Mouse (Mus musculus): ENCODE results near the gene Gpatch8. TPM values are rescaled to one million over a fixed set of nuclear protein-coding genes. Genes with fewer than 3 reads are reported as not detected.

Gene Gpatch8
- total and polyA plus RNA-seq, 3 experiments: 11.5 to 24.7 (median 16.6) TPM

DNA sequence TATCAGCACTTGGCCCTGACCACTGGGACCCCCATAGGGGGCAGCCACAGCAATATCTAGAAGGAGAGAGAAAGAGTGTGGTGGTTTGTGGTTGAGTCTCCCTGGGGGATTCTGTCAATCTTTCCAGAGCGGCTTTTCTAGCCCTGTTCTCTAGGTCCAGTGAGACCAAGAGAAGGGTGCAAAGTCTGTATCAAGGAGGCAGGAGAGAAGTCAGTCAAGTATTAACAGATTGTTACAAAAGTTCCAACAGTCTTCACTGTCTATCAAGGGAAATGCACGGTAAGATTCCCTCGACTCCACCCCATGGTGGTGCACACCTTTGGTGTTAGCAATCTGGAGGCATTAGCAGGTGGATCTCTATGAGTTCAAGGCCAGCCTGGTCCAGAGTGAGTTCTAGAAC is 94.4 kb downstream of the Gpatch8 start (continued):
- TF ChIP-seq NELFE (IDR thresholded peaks at IDR 0.05; ENCODE audit: low read depth, low read length) (no peak), SIN3A (IDR thresholded peaks at IDR 0.05; ENCODE audit: low read length) (peak; percentile 82), RCOR1 (conservative IDR thresholded peaks at IDR 0.05; ENCODE audit: low read depth, low read length) (peak; percentile 94), EP300 (IDR thresholded peaks at IDR 0.05; ENCODE audit: low read length) (peak; percentile 99), IRF4 (IDR thresholded peaks at IDR 0.05; ENCODE audit: low read depth, low read length) (peak; percentile 94), MEF2A (IDR thresholded peaks at IDR 0.05; ENCODE audit: borderline replicate concordance, low read depth, low read length) (peak; percentile 85), ELF1 (IDR thresholded peaks at IDR 0.05; ENCODE audit: low read depth, low read length) (no peak; the same call in 1 of the 2 replicates), RAD21 (IDR thresholded peaks at IDR 0.05; ENCODE audit: low read depth, low read length) (no peak; the same call in none of the 2 replicates), ZNF384 (IDR thresholded peaks at IDR 0.05; ENCODE audit: low read depth, low read length) (0 out of 2 replicates have a peak, but pooled peaks have one; percentile 22), USF2 (conservative IDR thresholded peaks at IDR 0.05; ENCODE audit: low read depth, low read length) (no peak)

- no peak for DNase-seq (ENCODE audit: extremely low read depth)
- TF ChIP-seq NRF1 (IDR thresholded peaks at IDR 0.05; ENCODE audit: low read depth, low read length): no peak
- TF ChIP-seq USF1 (IDR thresholded peaks at IDR 0.05; ENCODE audit: low read depth, low read length): no peak
- no peak for TF ChIP-seq JUND (conservative IDR thresholded peaks at IDR 0.05; ENCODE audit: low read depth, low read length)
- no peak for TF ChIP-seq E2F4 (IDR thresholded peaks at IDR 0.05; ENCODE audit: insufficient replicate concordance, low read depth, low read length)
- no peak for TF ChIP-seq ZKSCAN1 (IDR thresholded peaks at IDR 0.05; ENCODE audit: borderline replicate concordance, low read depth, low read length)
- TF ChIP-seq IRF4 (IDR thresholded peaks at IDR 0.05; ENCODE audit: low read depth, low read length): no peak
- TF ChIP-seq USF2 (conservative IDR thresholded peaks at IDR 0.05; ENCODE audit: low read depth, low read length): no peak
- TF ChIP-seq GABPA (IDR thresholded peaks at IDR 0.05; ENCODE audit: insufficient replicate concordance, low read depth, low read length): no peak
- TF ChIP-seq POLR2AphosphoS2 (IDR thresholded peaks at IDR 0.05; ENCODE audit: low read depth, low read length): no peak
- TF ChIP-seq POLR2A (IDR thresholded peaks at IDR 0.05; ENCODE audit: low read depth, low read length): no peak
- TF ChIP-seq MYC (IDR thresholded peaks at IDR 0.05; ENCODE audit: low read depth, low read length): no peak
- no peak for TF ChIP-seq CHD1 (IDR thresholded peaks at IDR 0.05; ENCODE audit: low read depth, low read length)
- no peak for TF ChIP-seq TBP (conservative IDR thresholded peaks at IDR 0.05; ENCODE audit: low read depth, low read length)
- TF ChIP-seq ZMIZ1 (IDR thresholded peaks at IDR 0.05; ENCODE audit: low read depth, low read length): no peak
- TF ChIP-seq JUN (IDR thresholded peaks at IDR 0.05; ENCODE audit: insufficient read depth, low read depth, low read length): no peak
- TF ChIP-seq HCFC1 (IDR thresholded peaks at IDR 0.05; ENCODE audit: low read depth, low read length): no peak
- no peak for TF ChIP-seq NELFE (IDR thresholded peaks at IDR 0.05; ENCODE audit: low read depth, low read length)
- TF ChIP-seq BHLHE40 (IDR thresholded peaks at IDR 0.05; ENCODE audit: low read depth, low read length): no peak
- TF ChIP-seq ETS1 (conservative IDR thresholded peaks at IDR 0.05; ENCODE audit: low read depth, low read length): no peak
- TF ChIP-seq RAD21 (IDR thresholded peaks at IDR 0.05; ENCODE audit: low read depth, low read length): no peak
- H3K9me3 ChIP-seq (replicated peaks; ENCODE audit: low read length): no peaks in the 10 kb centered on the region
- dilution Hi-C loops (cut with MboI; ENCODE audit: extremely low pct_ligation_motif_present, extremely low pct_unique_long_range_greater_than_20kb, low sequenced_read_pairs) (no loop called here), in situ Hi-C loops (cut with MboI; ENCODE audit: low pct_ligation_motif_present, low pct_unique_long_range_greater_than_20kb, low sequenced_read_pairs) (no loop called here)
- H3K36me3 ChIP-seq (replicated peaks in 1 of 2; ENCODE audit: control insufficient read depth in 1 of 2, insufficient read depth in 1 of 2, low read length in 1 of 2): peaks cover 0 to 2% of the 10 kb centered on the region in 2 experiments
- no peaks in the 10 kb centered on the region for H3K79me2 ChIP-seq (replicated peaks; ENCODE audit: control insufficient read depth, extremely low read depth, insufficient read depth, poor library complexity, severe bottlenecking)
- peaks cover 18 to 26% of the 10 kb centered on the region in 2 experiments for H3K4me1 ChIP-seq (ENCODE audit: control insufficient read depth in 1 of 2, insufficient read depth in 2 of 2)
- H3K27me3 ChIP-seq (replicated peaks): peaks cover 62% of the 10 kb centered on the region
- no peak overlapping the region for H3K4me2 ChIP-seq (ENCODE audit: insufficient read depth, low read depth, poor library complexity, severe bottlenecking)
- no peak overlapping the region for H3K4me3 ChIP-seq (replicated peaks in 1 of 3; ENCODE audit: low read depth in 2 of 3, low read length in 2 of 3, poor library complexity in 1 of 3)
- no peak overlapping the region for H3K27ac ChIP-seq (ENCODE audit: insufficient read depth, low read depth)
- no peak overlapping the region for H3K9ac ChIP-seq (ENCODE audit: insufficient read depth, low read depth)
Observed at GRCm38 (mm10) chr11:102460541-102460940, 95.7 kb downstream of the Gpatch8 start.

All from CH12.LX (cell line).